Mouse (Mus musculus) heart, embryonic 16.5 days (tissue): ENCODE measurements at regions not wholly inside any gene's neighbourhood (a gene's known extent, or its start where the extent isn't known, plus 50 kb on each side); places are given as distances from the start of the nearest gene placed in this dataset.

Experiments
- ATAC-seq: fragments of 200-750 bp; cut with Nextera tagmentation; replicated peaks from 2 replicates; pipeline ENCODE4 v1.8.0; 2017; ENCODE audit warnings: moderate number of reproducible peaks; ENCODE audit not compliant: insufficient read depth, low FRiP score; ENCODE audit errors: extremely low read depth
- H3K27ac ChIP-seq: fragments of 300-500 bp; sonication (generic); 2 replicates; pipeline ENCODE4 v1.5.1; 2014; ENCODE audit warnings: mild to moderate bottlenecking, low read length, control low read depth, moderate library complexity
- H3K27me3 ChIP-seq: fragments of 300-500 bp; sonication (generic); 2 replicates; pipeline ENCODE4 v1.6.1; 2014; ENCODE audit warnings: low read length, mixed read lengths; ENCODE audit not compliant: control insufficient read depth, insufficient read depth
- H3K36me3 ChIP-seq: fragments of 300-500 bp; sonication (generic); 2 replicates; pipeline ENCODE4 v1.6.1; 2014; ENCODE audit not compliant: control insufficient read depth, insufficient read depth
- H3K4me1 ChIP-seq: fragments of 300-500 bp; sonication (generic); 2 replicates; pipeline ENCODE4 v1.6.1; 2014; ENCODE audit warnings: low read length, mixed read lengths; ENCODE audit not compliant: control insufficient read depth, insufficient read depth
- H3K4me2 ChIP-seq: fragments of 300-500 bp; sonication (generic); 2 replicates; pipeline ENCODE4 v1.6.1; 2014; ENCODE audit warnings: low read depth, mild to moderate bottlenecking, control low read depth, low read length
- H3K4me3 ChIP-seq: fragments of 300-500 bp; sonication (generic); 2 replicates; pipeline ENCODE4 v1.5.1; 2014; ENCODE audit warnings: mild to moderate bottlenecking, control low read depth, low read length
- H3K9ac ChIP-seq: fragments of 300-500 bp; sonication (generic); 2 replicates; pipeline ENCODE4 v1.6.1; 2014; ENCODE audit warnings: low read length, control low read depth
- H3K9me3 ChIP-seq: fragments of 300-500 bp; sonication (generic); replicated peaks from 2 replicates; pipeline ENCODE4 v1.6.1; 2016; ENCODE audit warnings: low read length; ENCODE audit not compliant: control insufficient read depth
- WGBS: fragments of 180-500 bp; shearing (Covaris S2); extraction: QIAGEN DNeasy Blood & Tissue Kit; methylation state at CpG from one replicate; pipeline ENCODE4 v1.1.7; 2014; 5-methylcytosine and 5-hydroxymethylcytosine counted together

- 55% methylated on average over 4 of the region's 4 CpGs for WGBS
- ATAC-seq = no peak
Measured at GRCm38 (mm10) chr10:99383028-99383427, 120.0 kb downstream of the Dusp6 start.

DNA sequence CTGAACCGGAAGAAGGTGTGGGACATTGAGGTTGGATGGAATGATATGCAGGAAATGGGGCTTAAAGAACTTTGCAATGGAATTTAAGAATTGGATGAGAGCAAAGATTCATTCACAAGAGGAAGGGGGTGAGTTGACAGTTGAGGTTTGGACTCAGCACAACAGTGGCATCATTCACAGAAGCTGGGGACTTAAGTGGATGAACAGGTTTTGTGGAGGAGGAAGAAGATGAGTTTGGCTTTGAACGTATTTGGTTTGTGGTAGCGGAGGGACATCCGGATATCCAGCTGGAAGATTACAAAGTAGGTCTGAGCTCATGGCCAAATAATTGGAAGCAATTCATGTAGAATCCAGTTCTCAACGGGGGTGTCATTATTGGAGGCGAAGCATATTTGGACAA lies 121.3 kb downstream of the Dusp6 start:
- H3K9me3 ChIP-seq = no peaks in the 10 kb centered on the region
- H3K27ac ChIP-seq = no peak overlapping the region
- no peak overlapping the region for H3K4me2 ChIP-seq
- 80% methylated on average over 6 of the region's 6 CpGs for WGBS
- no peak overlapping the region for H3K9ac ChIP-seq
- H3K4me3 ChIP-seq = no peak overlapping the region
- ATAC-seq = no peak
- peaks cover 11% of the 10 kb centered on the region for H3K4me1 ChIP-seq
- H3K36me3 ChIP-seq = no peaks in the 10 kb centered on the region
- no peaks in the 10 kb centered on the region for H3K27me3 ChIP-seq

More at GRCm38 (mm10) chr10:99383028-99383427, 120.0 kb downstream of the Dusp6 start:
- Histone ChIP-seq H3K27me3 (no peaks in the 10 kb centered on the region), H3K4me3 (no peak overlapping the region), H3K27ac (no peak overlapping the region), H3K36me3 (no peaks in the 10 kb centered on the region), H3K9me3 (no peaks in the 10 kb centered on the region), H3K4me1 (peaks cover 11% of the 10 kb centered on the region), H3K9ac (no peak overlapping the region), H3K4me2 (peak overlapping the region; percentile 37; the same call in 1 of the 2 replicates)

DNA sequence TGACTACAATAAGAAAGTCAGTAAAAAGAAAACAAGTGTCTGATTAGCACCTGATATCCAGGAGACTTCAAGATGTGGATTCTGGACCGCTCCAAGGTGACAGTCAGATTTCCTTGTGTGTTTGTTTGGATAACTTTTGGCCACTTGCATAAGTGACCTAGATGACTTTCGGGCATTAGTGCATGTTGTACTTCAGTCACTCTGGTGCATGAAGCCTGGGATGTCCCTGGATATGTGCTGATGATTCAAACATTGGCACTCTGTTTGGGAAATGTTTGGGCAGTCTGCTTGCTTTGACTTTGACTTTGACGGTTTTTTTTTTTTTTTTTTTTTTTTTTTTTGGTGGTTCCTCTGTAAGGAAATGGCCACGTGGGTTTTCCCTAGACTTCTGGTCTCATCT lies 121.8 kb downstream of the Dusp6 start:
- ATAC-seq = no peak
- WGBS = 59% methylated on average over 4 of the region's 4 CpGs
- Histone ChIP-seq H3K4me1 (peaks cover 11% of the 10 kb centered on the region), H3K4me2 (no peak overlapping the region), H3K9ac (no peak overlapping the region), H3K9me3 (no peaks in the 10 kb centered on the region), H3K27me3 (no peaks in the 10 kb centered on the region), H3K27ac (no peak overlapping the region), H3K36me3 (no peaks in the 10 kb centered on the region), H3K4me3 (no peak overlapping the region)

GRCm38 (mm10) chr10:99385854-99386253 lies 122.8 kb downstream of the Dusp6 start:
- H3K4me1 ChIP-seq = peaks cover 11% of the 10 kb centered on the region
- 66% methylated on average over 6 of the region's 6 CpGs for WGBS
- no peaks in the 10 kb centered on the region for H3K27me3 ChIP-seq
- ATAC-seq = no peak
- H3K9ac ChIP-seq = no peak overlapping the region
- H3K36me3 ChIP-seq = no peaks in the 10 kb centered on the region
- H3K27ac ChIP-seq = peak overlapping the region; percentile 3; the same call in 1 of the 2 replicates
- H3K4me3 ChIP-seq = no peak overlapping the region
- H3K9me3 ChIP-seq = no peaks in the 10 kb centered on the region
- no peak overlapping the region for H3K4me2 ChIP-seq

DNA sequence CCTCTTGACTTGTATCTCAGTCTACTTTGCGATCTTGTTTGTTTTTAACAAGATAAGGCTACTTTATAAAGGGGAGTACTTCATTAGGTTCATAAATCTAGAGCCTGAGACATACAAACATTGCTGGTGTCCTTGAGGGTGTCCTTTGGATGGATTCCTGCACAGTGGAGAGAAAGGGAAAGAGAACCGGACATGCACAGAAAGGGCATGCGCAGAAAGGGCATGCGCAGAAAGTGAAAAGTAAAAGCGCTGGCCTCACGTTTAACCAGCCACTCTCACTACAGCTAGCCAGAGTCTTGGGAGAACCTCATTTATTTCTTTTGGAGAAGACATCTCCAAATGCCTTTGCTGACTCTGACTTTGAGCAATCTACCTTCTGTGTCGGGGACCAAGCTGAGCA lies 125.5 kb downstream of the Dusp6 start:
- ATAC-seq = no peak
- no peaks in the 10 kb centered on the region for H3K36me3 ChIP-seq
- H3K4me1 ChIP-seq = no peaks in the 10 kb centered on the region
- H3K9me3 ChIP-seq = no peaks in the 10 kb centered on the region
- H3K9ac ChIP-seq = no peak overlapping the region
- H3K27ac ChIP-seq = no peak overlapping the region
- 82% methylated on average over 7 of the region's 7 CpGs for WGBS
- no peak overlapping the region for H3K4me3 ChIP-seq
- H3K27me3 ChIP-seq = no peaks in the 10 kb centered on the region
- H3K4me2 ChIP-seq = no peak overlapping the region

GRCm38 (mm10) chr10:99388986-99389385 lies 126.0 kb downstream of the Dusp6 start:
- Histone ChIP-seq H3K4me2 (no peak overlapping the region), H3K9me3 (no peaks in the 10 kb centered on the region), H3K36me3 (no peaks in the 10 kb centered on the region), H3K27ac (no peak overlapping the region), H3K27me3 (no peaks in the 10 kb centered on the region), H3K9ac (no peak overlapping the region), H3K4me1 (no peaks in the 10 kb centered on the region), H3K4me3 (no peak overlapping the region)
- WGBS = 91% methylated on average over 8 of the region's 8 CpGs
- no peak for ATAC-seq

DNA sequence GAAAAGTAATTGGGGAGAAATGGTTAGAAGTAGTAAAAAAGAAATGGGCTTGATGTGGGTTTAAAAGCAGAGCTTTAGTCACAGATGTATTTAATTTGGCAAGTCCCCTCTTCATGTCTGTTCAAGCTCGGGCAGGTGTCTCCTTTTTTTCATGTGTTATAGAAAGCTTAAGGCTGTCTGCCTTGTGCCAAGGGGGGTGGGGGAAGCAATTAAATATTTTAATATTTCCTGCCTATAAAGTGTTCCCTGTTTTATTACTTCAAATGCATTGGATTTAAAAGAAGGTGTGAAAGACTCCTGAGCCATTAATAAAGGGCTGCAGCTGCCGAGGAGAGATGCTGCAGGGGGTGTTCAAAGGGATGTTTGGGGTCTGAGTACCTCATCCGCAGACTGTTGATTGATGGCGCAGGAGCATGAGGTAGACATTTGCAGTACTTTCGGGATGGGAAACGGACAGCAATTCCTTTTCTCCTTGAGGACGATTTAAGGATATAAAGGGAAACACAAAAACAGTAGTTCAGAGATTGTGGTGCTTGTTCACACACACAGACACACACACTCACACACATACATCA lies 127.7 kb downstream of the Dusp6 start:
- Histone ChIP-seq H3K9ac (no peak overlapping the region), H3K4me2 (no peak overlapping the region), H3K27ac (no peak overlapping the region), H3K4me1 (no peaks in the 10 kb centered on the region), H3K27me3 (no peaks in the 10 kb centered on the region), H3K9me3 (no peaks in the 10 kb centered on the region), H3K36me3 (no peaks in the 10 kb centered on the region), H3K4me3 (no peak overlapping the region)
- WGBS = 76% methylated on average over 7 of the region's 7 CpGs
- no peak for ATAC-seq

- no peaks in the 10 kb centered on the region for H3K27me3 ChIP-seq
- no peak overlapping the region for H3K27ac ChIP-seq
- ATAC-seq = no peak
- H3K4me2 ChIP-seq = no peak overlapping the region
- 91% methylated on average over 6 of the region's 6 CpGs for WGBS
- no peak overlapping the region for H3K4me3 ChIP-seq
- no peaks in the 10 kb centered on the region for H3K4me1 ChIP-seq
- H3K9me3 ChIP-seq = no peaks in the 10 kb centered on the region
- no peak overlapping the region for H3K9ac ChIP-seq
- no peaks in the 10 kb centered on the region for H3K36me3 ChIP-seq
Measured at GRCm38 (mm10) chr10:99391725-99392124, 128.7 kb downstream of the Dusp6 start.

DNA sequence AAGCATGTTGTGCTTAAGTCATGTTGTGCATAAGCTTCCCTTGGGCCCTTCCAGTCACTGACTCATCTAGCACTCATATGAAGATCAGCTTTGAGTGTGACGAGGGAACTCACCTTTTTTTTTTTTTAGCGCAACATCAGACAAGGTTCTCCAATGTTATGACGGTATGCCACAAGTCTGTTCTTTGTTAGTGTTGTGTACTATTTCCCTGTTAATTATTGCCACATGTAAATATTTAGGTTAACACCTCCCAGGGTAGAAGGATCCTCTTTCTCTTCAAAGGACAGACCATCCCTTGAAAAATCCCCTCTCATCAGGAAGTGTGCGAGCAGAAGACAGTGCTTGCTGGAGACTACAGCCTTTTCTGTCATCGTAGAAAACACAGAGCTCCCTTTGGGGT lies 129.9 kb downstream of the Dusp6 start:
- no peaks in the 10 kb centered on the region for H3K36me3 ChIP-seq
- 79% methylated on average over 5 of the region's 5 CpGs for WGBS
- no peak overlapping the region for H3K4me2 ChIP-seq
- H3K27ac ChIP-seq = no peak overlapping the region
- H3K9me3 ChIP-seq = no peaks in the 10 kb centered on the region; the same call in 1 of the 2 replicates
- no peaks in the 10 kb centered on the region for H3K4me1 ChIP-seq
- H3K27me3 ChIP-seq = no peaks in the 10 kb centered on the region
- no peak for ATAC-seq
- H3K4me3 ChIP-seq = no peak overlapping the region
- H3K9ac ChIP-seq = no peak overlapping the region
